Mouse (Mus musculus) B cell, adult 2 months (primary cell): ENCODE data around the gene Nfkbiz.
"Not testable (repeated sequence)": the region's sequence is repeated elsewhere in the genome, so short reads cannot be mapped to it uniquely, and the experiment has no call there.

Experiments
- DNase-seq, 2 experiments: peaks; one replicate each; pipeline ENCODE4 v3.0.0; 2022

The Nfkbiz gene

GRCm38 (mm10) chr16:55838510-55839474 lies at the start of gene Nfkbiz:
Nfkbiz (minus strand) TSS chr16:55838899.
- peak; percentile 75 to 76 for DNase-seq

GRCm38 (mm10) chr16:55887814-55888583 lies 49.3 kb upstream of the Nfkbiz start:
- DNase-seq, result peak; percentile 44 to 47

- no peak for DNase-seq
Measured at GRCm38 (mm10) chr16:55884246-55884645, 45.5 kb upstream of the Nfkbiz start.

- no peak for DNase-seq
Measured at GRCm38 (mm10) chr16:55876025-55876424, 37.3 kb upstream of the Nfkbiz start.

GRCm38 (mm10) chr16:55863832-55864231 lies 25.1 kb upstream of the Nfkbiz start:
- DNase-seq, result no peak

GRCm38 (mm10) chr16:55863149-55863815 lies 24.6 kb upstream of the Nfkbiz start:
- peak; percentile 81 to 84 for DNase-seq

- DNase-seq, result no peak
Measured at GRCm38 (mm10) chr16:55861104-55861503, 22.4 kb upstream of the Nfkbiz start.

GRCm38 (mm10) chr16:55859421-55859820 lies 20.7 kb upstream of the Nfkbiz start:
- DNase-seq, result not testable (repeated sequence)

- peak; percentile 86 to 87 for DNase-seq
Measured at GRCm38 (mm10) chr16:55858465-55858864, 19.8 kb upstream of the Nfkbiz start.

GRCm38 (mm10) chr16:55852943-55853727 lies 14.4 kb upstream of the Nfkbiz start:
- peak; percentile 84 to 87 for DNase-seq

GRCm38 (mm10) chr16:55852515-55852914 lies 13.8 kb upstream of the Nfkbiz start:
- no peak for DNase-seq

- DNase-seq, result no peak
Measured at GRCm38 (mm10) chr16:55850485-55850884, 11.8 kb upstream of the Nfkbiz start.

- DNase-seq, result no peak
Measured at GRCm38 (mm10) chr16:55847679-55848078, 9.0 kb upstream of the Nfkbiz start.

GRCm38 (mm10) chr16:55844847-55845246 lies 6.1 kb upstream of the Nfkbiz start:
- no peak for DNase-seq

- DNase-seq, result no peak
Measured at GRCm38 (mm10) chr16:55843919-55844318, 5.2 kb upstream of the Nfkbiz start.

- DNase-seq, result no peak
Measured at GRCm38 (mm10) chr16:55843134-55843533, 4.4 kb upstream of the Nfkbiz start.

GRCm38 (mm10) chr16:55841506-55841905 lies 2.8 kb upstream of the Nfkbiz start:
- DNase-seq, result no peak

- DNase-seq, result no peak
Measured at GRCm38 (mm10) chr16:55838129-55838509, 580 bp downstream of the Nfkbiz start.

- DNase-seq, result not testable (repeated sequence)
Measured at GRCm38 (mm10) chr16:55837653-55838052, 1.0 kb downstream of the Nfkbiz start.

GRCm38 (mm10) chr16:55837168-55837567 lies 1.5 kb downstream of the Nfkbiz start:
- no peak for DNase-seq

- no peak for DNase-seq
Measured at GRCm38 (mm10) chr16:55835798-55836197, 2.9 kb downstream of the Nfkbiz start.

- DNase-seq, result no peak
Measured at GRCm38 (mm10) chr16:55832617-55833016, 6.1 kb downstream of the Nfkbiz start.
